Mouse (Mus musculus) hindlimb bud, embryonic 11.5 days (tissue): ENCODE data around the gene Cdc14b.

ENCODE experiments used
- DNase-seq: peaks from one replicate; pipeline ENCODE4 v3.0.0-alpha.2; 2012; ENCODE audit warnings: low read depth, low spot score; ENCODE audit errors: extremely low spot score

The Cdc14b gene

DNA sequence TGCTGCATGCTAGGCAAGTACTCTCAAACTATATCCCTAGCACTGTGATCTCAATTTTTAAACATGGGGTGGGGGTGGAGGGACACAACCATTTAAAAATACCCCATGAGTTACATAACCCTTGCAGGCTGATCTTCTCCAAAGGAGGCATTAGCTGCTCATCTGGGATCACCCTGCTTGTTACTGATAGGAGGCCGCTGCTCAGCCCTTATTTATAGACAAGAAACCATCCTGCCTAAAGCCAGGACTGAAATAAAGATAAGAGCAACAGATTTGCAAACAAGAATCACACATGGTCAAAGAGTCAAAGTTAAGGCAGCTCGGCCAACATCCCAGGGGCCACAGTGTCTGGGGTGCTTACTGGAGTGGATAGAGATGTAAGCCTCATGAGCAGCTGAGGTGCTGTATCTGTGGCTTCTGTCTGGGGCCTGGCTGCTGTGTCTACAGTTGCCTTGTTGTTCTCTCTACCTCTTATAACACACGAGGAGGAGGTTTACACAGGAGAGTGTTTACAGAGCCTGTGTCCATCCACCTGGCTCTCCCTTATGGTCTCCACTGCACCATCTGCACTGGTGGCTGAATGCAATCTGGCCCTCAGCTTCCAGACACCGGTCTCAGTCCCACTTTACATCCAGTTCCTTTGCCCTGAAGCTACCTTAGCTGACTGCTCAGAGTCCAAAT lies 38.0 kb downstream of the Cdc14b start:
- no peak for DNase-seq

DNA sequence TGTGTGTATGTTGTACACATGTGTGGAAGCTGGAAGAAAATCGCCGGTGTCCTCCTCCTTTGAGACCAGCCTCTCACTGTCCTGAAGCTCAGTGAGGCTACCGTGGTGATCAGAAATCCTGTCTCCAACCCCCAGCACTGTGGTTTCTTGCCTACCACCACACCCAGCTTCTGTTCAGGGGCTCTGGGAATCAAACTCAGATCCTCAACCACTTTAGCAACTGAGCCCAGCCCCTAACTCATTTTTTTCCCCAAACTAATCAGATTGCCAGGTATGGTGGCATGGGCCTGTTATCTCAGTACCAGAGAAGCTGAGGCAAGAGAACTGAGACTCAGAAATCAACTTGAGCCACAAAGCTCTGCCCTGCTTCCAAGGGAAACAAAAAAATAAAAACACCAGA lies 39.3 kb downstream of the Cdc14b start:
- DNase-seq = no peak

GRCm38 (mm10) chr13:64235062-64235715 lies 39.9 kb downstream of the Cdc14b start:
- no peak for DNase-seq

DNA sequence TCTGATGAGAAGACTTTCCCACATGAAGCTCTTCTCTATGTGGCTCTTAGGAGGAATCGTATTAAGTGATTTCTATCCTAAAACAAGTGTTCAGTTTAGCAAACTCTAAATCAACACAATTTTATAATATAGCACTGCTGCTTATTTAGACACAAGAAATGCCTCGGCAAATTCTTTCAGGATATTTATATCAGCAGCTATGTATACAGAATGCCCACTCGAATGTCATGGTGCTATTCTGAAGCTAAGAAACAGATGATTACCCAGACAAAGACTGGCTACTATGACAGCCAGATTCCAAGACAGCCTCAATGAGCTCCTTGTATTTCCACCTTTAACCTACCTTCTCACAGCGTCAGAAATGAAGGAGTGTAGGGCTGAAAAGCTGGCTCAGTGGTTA lies 42.0 kb downstream of the Cdc14b start:
- DNase-seq = no peak

DNA sequence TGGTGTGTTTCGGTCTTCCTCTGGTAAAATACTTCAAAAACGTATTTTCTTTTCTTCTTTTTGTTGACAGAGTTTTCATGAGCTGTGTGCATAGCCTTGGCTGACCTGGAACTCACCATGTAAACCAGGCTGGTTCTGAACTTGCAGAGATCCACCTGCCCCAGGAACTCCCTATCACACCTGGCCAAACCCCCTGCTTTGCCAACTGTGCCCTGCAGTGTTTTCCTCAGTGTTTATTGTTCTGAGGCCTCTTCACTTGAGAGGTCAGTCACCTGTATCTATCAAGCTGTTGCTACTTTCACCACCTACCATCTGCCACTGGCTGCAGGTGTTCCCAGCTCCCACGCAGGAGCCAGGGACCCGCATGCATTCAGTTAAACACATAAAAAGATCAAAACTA lies 48.4 kb downstream of the Cdc14b start:
- DNase-seq = no peak

DNA sequence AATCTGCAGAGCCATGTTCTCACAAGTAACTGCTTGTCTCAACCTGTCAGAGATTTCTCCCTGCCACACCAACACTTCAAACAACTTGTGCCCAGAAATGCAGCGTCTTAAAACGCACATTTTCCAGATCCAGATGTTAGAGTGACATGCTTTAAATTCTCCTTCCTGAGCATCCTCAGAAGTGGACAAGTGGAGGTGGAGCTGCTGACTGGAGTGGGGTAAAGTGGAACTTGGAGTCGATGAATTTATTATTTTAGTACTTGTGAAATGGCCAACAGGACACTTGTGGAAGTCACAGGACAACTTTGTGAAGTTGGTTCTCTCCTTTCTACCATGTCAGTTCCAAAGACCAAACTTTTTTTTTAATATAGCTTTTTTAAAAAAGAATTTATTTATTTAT lies 49.4 kb downstream of the Cdc14b start:
- no peak for DNase-seq

GRCm38 (mm10) chr13:64214891-64215290 lies 60.2 kb downstream of the Cdc14b start:
- DNase-seq = no peak

- DNase-seq = no peak
Observed at GRCm38 (mm10) chr13:64211995-64212603, 63.0 kb downstream of the Cdc14b start.

DNA sequence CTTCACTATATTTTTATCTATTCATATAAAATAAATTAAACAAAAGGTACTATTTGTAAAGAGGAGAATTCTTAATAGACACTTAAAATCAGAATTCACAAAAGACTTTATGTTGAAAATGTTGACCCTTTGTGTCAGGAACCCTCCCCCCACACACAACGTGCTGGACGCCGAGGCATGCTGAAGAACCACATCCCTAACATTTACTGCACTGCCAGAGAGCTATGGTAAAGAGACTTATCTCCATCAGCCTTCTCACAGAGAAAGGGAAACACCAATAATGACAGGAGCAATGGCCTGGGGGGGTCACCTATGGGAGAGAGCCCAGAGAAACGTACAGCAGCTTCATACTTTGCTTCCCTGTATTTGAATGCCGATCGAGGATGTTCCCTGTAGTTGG lies 66.9 kb downstream of the Cdc14b start:
- no peak for DNase-seq

GRCm38 (mm10) chr13:64205186-64205585 lies 69.9 kb downstream of the Cdc14b start:
- DNase-seq = no peak

- no peak for DNase-seq
Observed at GRCm38 (mm10) chr13:64204726-64205125, 70.4 kb downstream of the Cdc14b start.

- DNase-seq = no peak
Observed at GRCm38 (mm10) chr13:64200911-64201310, 74.2 kb downstream of the Cdc14b start.

DNA sequence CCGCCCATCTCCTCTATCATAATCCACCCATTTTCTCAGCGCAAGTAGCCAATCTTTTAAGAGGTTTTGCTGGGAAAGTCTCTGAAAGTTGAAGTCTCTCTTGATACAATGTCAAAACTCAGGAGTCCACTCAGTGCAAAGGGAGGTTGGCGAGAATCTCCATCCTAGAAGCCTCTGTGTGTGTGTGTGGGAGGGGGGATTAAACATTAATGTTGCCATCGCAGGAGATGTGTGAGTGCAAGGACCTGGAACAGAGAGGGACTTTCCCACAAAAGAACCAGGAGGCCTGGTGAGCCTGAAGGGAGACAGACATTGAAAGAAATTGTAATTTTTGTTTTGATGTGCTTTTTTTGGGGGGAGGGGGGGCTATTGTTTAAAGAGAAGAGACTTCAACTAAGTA lies 76.8 kb downstream of the Cdc14b start:
- no peak for DNase-seq

GRCm38 (mm10) chr13:64197899-64198298 lies 77.2 kb downstream of the Cdc14b start:
- no peak for DNase-seq

- DNase-seq = no peak
Observed at GRCm38 (mm10) chr13:64187065-64187464, 88.0 kb downstream of the Cdc14b start.

DNA sequence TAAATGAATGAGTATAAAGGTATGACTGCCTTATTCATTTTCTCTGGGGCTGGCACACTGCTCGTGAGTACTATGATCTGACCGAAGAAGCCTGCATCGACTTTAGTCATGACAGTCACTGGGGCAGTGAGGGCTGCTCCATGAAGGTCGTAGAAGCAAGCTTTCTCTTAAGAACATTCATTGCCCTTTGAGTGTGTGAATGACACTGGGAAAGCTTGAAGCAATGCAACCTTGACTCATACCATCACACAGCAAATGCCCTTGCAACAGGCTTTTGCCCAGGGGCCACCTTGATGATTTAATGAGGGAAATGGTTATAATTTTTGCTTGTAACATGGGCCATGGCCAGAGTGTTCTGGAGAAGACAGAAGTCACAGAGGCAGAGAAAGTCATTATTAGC lies 88.6 kb downstream of the Cdc14b start:
- DNase-seq = no peak

- no peak for DNase-seq
Observed at GRCm38 (mm10) chr13:64185586-64185985, 89.5 kb downstream of the Cdc14b start.

GRCm38 (mm10) chr13:64185176-64185575 lies 89.9 kb downstream of the Cdc14b start:
- no peak for DNase-seq

DNA sequence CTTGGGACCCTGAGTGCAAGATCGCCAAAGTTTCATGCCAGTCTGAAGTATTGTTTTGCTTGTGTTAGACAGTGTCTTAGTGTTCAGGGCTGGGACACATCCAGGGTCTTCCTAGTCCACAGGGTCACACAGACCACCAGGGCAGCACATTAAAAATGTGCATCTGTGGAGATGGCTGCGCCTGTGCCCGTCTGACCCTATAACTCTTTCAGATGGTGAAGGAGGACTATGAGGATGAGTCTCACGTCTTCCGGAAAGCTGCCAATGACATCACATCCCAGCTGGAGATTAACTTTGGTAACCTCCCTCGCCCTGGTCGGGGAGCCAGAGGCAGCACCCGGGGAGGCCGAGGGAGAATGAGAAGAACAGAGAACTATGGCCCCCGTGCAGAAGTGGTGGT lies 90.7 kb downstream of the Cdc14b start:
- DNase-seq = no peak

- no peak for DNase-seq
Observed at GRCm38 (mm10) chr13:64183583-64183982, 91.5 kb downstream of the Cdc14b start.

- DNase-seq = no peak
Observed at GRCm38 (mm10) chr13:64182091-64182490, 93.0 kb downstream of the Cdc14b start.

DNA sequence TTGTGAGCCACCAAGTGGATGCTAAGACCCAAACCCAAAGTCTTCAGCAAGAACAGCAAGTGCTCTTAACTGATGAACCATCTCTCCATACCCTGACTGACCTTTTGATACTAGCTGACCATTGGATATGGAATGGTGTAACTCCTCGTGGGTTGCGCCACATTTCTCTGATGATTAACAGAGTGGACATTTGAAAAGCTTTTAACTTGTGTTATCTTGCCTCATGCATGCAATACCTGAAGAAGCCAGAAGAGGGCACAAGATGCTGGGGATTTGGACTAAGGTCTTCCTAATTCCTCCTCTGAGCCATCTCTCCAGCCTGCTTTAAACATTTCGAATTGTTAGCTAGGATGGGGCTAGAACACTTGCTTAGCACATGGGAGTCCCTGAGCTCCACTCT lies 94.2 kb downstream of the Cdc14b start:
- no peak for DNase-seq
